Mouse (Mus musculus) MEL (cell line): ENCODE data around the gene Acat2. TPM values are rescaled to one million over a fixed set of nuclear protein-coding genes. Genes with fewer than 3 reads are reported as not detected.
"Not testable (repeated sequence)": the region's sequence is repeated elsewhere in the genome, so short reads cannot be mapped to it uniquely, and the experiment has no call there.

Experiments used
- DNase-seq: peaks from one replicate; pipeline ENCODE4 v3.0.0; 2011; ENCODE audit warnings: low read depth, low spot score
- H3K27ac ChIP-seq: 2 replicates; pipeline ENCODE4 v1.5.1; 2012; ENCODE audit warnings: low read depth, mild to moderate bottlenecking, control low read depth, low read length, moderate library complexity; ENCODE audit not compliant: control insufficient read depth
- H3K27me3 ChIP-seq, 2 experiments: fragments of 150-350 bp in 1 of 2; sonication (generic) in 1 of 2; 2 replicates each; pipeline ENCODE4 v1.6.1; 2012; ENCODE audit warnings: low read length in 2 of 2, mild to moderate bottlenecking in 2 of 2, improper control_type of control experiment in 1 of 2, moderate library complexity in 1 of 2; ENCODE audit not compliant: insufficient read depth in 2 of 2, control insufficient read depth in 1 of 2
- H3K36me3 ChIP-seq, 2 experiments: 2 replicates each; pipeline ENCODE4 v1.6.1; 2012 to 2014; ENCODE audit warnings: low read length in 2 of 2, improper control_type of control experiment in 1 of 2, inconsistent platforms in 1 of 2, mild to moderate bottlenecking in 1 of 2; ENCODE audit not compliant: insufficient read depth in 2 of 2, control insufficient read depth in 1 of 2
- H3K4me1 ChIP-seq, 2 experiments: fragments of 150-350 bp in 1 of 2; sonication (generic) in 1 of 2; 2 replicates each; pipeline ENCODE4 v1.6.1; 2012; ENCODE audit warnings: low read length in 2 of 2, improper control_type of control experiment in 1 of 2, mild to moderate bottlenecking in 1 of 2; ENCODE audit not compliant: insufficient read depth in 2 of 2, control insufficient read depth in 1 of 2
- H3K4me3 ChIP-seq, 2 experiments: fragments of 150-350 bp in 1 of 2; sonication (generic) in 1 of 2; 2 replicates each; pipeline ENCODE4 v1.5.1; 2012; ENCODE audit warnings: low read depth in 2 of 2, low read length in 2 of 2, mild to moderate bottlenecking in 2 of 2, moderate library complexity in 2 of 2, control low read depth in 1 of 2, improper control_type of control experiment in 1 of 2; ENCODE audit not compliant: control insufficient read depth in 1 of 2, insufficient read depth in 1 of 2
- H3K79me2 ChIP-seq: 2 replicates; pipeline ENCODE4 v1.6.1; 2012; ENCODE audit warnings: mild to moderate bottlenecking, low read length, moderate library complexity; ENCODE audit not compliant: control insufficient read depth, poor library complexity, insufficient read depth
- H3K9ac ChIP-seq: 2 replicates; pipeline ENCODE4 v1.6.1; 2012; ENCODE audit warnings: low read depth, mild to moderate bottlenecking, control low read depth, low read length, moderate library complexity; ENCODE audit not compliant: control insufficient read depth, poor library complexity, severe bottlenecking
- H3K9me3 ChIP-seq: fragments of 150-350 bp; sonication (generic); replicated peaks from 2 replicates; pipeline ENCODE4 v1.6.1; 2012; ENCODE audit warnings: mild to moderate bottlenecking, low read length, improper control_type of control experiment, moderate library complexity; ENCODE audit not compliant: insufficient read depth
- BHLHE40 ChIP-seq: IDR thresholded peaks from 2 replicates; pipeline ENCODE4 v1.6.1; 2012; ENCODE audit warnings: low read depth, mild to moderate bottlenecking, inconsistent platforms, low read length, improper control_type of control experiment, borderline replicate concordance
- CTCF ChIP-seq, 3 experiments: IDR thresholded peaks in 2 of 3; conservative IDR thresholded peaks in 1 of 3; 2 replicates each; pipeline ENCODE4 v1.5.1; 2011 to 2012; ENCODE audit warnings: low read length in 3 of 3, low read depth in 2 of 3, mild to moderate bottlenecking in 2 of 3, improper control_type of control experiment in 1 of 3, inconsistent platforms in 1 of 3, mixed read lengths in 1 of 3, moderate library complexity in 1 of 3; ENCODE audit not compliant: control insufficient read depth in 1 of 3, insufficient read depth in 1 of 3, poor library complexity in 1 of 3, severe bottlenecking in 1 of 3
- EP300 ChIP-seq, 2 experiments: IDR thresholded peaks; 2 replicates each; pipeline ENCODE4 v1.6.1; 2011; ENCODE audit warnings: improper control_type of control experiment in 2 of 2, low read length in 2 of 2, low read depth in 1 of 2, mild to moderate bottlenecking in 1 of 2
- ETS1 ChIP-seq: IDR thresholded peaks from 2 replicates; pipeline ENCODE4 v1.6.1; 2012; ENCODE audit warnings: low read depth, mild to moderate bottlenecking, inconsistent platforms, low read length, improper control_type of control experiment, moderate library complexity
- GATA1 ChIP-seq: IDR thresholded peaks from 2 replicates; pipeline ENCODE4 v1.6.1; 2011; ENCODE audit warnings: low read depth, low read length, improper control_type of control experiment
- POLR2A ChIP-seq, 2 experiments: IDR thresholded peaks; 2 replicates each; pipeline ENCODE4 v1.6.1; 2011 to 2012; ENCODE audit warnings: low read length in 2 of 2, mild to moderate bottlenecking in 2 of 2, control low read depth in 1 of 2, improper control_type of control experiment in 1 of 2, low read depth in 1 of 2, moderate library complexity in 1 of 2; ENCODE audit not compliant: control insufficient read depth in 1 of 2, insufficient read depth in 1 of 2, poor library complexity in 1 of 2
- POLR2AphosphoS5 ChIP-seq: IDR thresholded peaks from 2 replicates; pipeline ENCODE4 v1.6.1; 2012; ENCODE audit warnings: low read depth, borderline replicate concordance, mild to moderate bottlenecking, inconsistent platforms, low read length, moderate library complexity, mixed read lengths
- RCOR1 ChIP-seq: IDR thresholded peaks from 2 replicates; pipeline ENCODE4 v1.6.1; 2012; ENCODE audit warnings: low read depth, mild to moderate bottlenecking, inconsistent platforms, low read length, improper control_type of control experiment
- SIN3A ChIP-seq: IDR thresholded peaks from 2 replicates; pipeline ENCODE4 v1.6.1; 2012; ENCODE audit warnings: low read length, improper control_type of control experiment, inconsistent platforms
- TCF12 ChIP-seq: IDR thresholded peaks from 2 replicates; pipeline ENCODE4 v1.6.1; 2014; ENCODE audit warnings: low read depth, mild to moderate bottlenecking, inconsistent platforms, low read length, improper control_type of control experiment, moderate library complexity
- polyA plus RNA-seq, 2 experiments: library from polyadenylated mRNA; stranded (reverse) in 1 of 2; unstranded in 1 of 2; fragments of >175 nt in 1 of 2; fragments of >200 nt in 1 of 2; gene quantifications; 2 replicates each; pipeline versions ENCODE4 v1.2.1 to v1.2.4; 2012; ENCODE audit warnings: low replicate concordance in 2 of 2, low read depth in 1 of 2; ENCODE audit not compliant: insufficient read length in 2 of 2, insufficient read depth in 1 of 2, missing spikeins in 1 of 2
- total RNA-seq: library from RNA; depleted of rRNA; stranded (reverse); fragments of 300-350 nt; gene quantifications from 2 replicates; pipeline ENCODE4 v1.2.3, GENCODE M21; 2012

Gene Acat2
- total and polyA plus RNA-seq, 3 experiments = 33.8 to 60.1 TPM; not detected in 1

- not testable (repeated sequence) for H3K9me3 ChIP-seq, DNase-seq, H3K27ac ChIP-seq, H3K9ac ChIP-seq, H3K27me3 ChIP-seq, H3K4me3 ChIP-seq
- TF ChIP-seq CTCF (IDR thresholded peaks at IDR 0.05 in 2 of 3, conservative IDR thresholded peaks at IDR 0.05 in 1 of 3; ENCODE audit: control insufficient read depth in 1 of 3, insufficient read depth in 1 of 3, low read depth in 2 of 3, low read length in 3 of 3, poor library complexity in 1 of 3, severe bottlenecking in 1 of 3) = peak in 1 of 3 experiments; percentile 24; a peak in 2 of 6 replicates
- H3K4me1 ChIP-seq = peaks cover 5 to 11% of the 10 kb centered on the region in 2 experiments
- H3K36me3 ChIP-seq = peaks cover 15 to 50% of the 10 kb centered on the region in 2 experiments
- H3K79me2 ChIP-seq = peaks cover 55% of the 10 kb centered on the region
Observed at GRCm38 (mm10) chr17:12988096-12988495, 27.5 kb upstream of the Acat2 start.

- no peaks in the 10 kb centered on the region for H3K9me3 ChIP-seq
- no peak overlapping the region for H3K4me3 ChIP-seq
- DNase-seq = peak; percentile 41
- H3K36me3 ChIP-seq = peaks cover 48 to 49% of the 10 kb centered on the region in 2 experiments
- H3K9ac ChIP-seq = no peak overlapping the region
- peaks cover 30% of the 10 kb centered on the region for H3K79me2 ChIP-seq
- no peak for TF ChIP-seq POLR2AphosphoS5
- TF ChIP-seq EP300 (IDR thresholded peaks at IDR 0.05; ENCODE audit: low read depth in 1 of 2, low read length in 2 of 2) = peak; percentile 68 to 72; a peak in 3 of 4 replicates
- TF ChIP-seq RCOR1 = peak; percentile 29; the same call in 1 of the 2 replicates
- peak; percentile 59 for TF ChIP-seq GATA1
- TF ChIP-seq TCF12 = peak; percentile 54; the same call in 1 of the 2 replicates
- peak; percentile 43 for TF ChIP-seq SIN3A
- TF ChIP-seq BHLHE40 = no peak
- TF ChIP-seq ETS1 = peak; percentile 31; the same call in 1 of the 2 replicates
- H3K27me3 ChIP-seq = no peaks in the 10 kb centered on the region
- no peak overlapping the region for H3K27ac ChIP-seq
- H3K4me1 ChIP-seq = peaks cover 5 to 9% of the 10 kb centered on the region in 2 experiments
Observed at GRCm38 (mm10) chr17:12983988-12984387, 23.4 kb upstream of the Acat2 start.

GRCm38 (mm10) chr17:12978546-12978945 lies 18.0 kb upstream of the Acat2 start:
- Histone ChIP-seq H3K4me1 (no peaks in the 10 kb centered on the region), H3K36me3 (peaks cover 8 to 72% of the 10 kb centered on the region in 2 experiments), H3K9me3 (no peaks in the 10 kb centered on the region), H3K4me3 (no peak overlapping the region), H3K9ac (no peak overlapping the region), H3K27ac (no peak overlapping the region), H3K27me3 (no peaks in the 10 kb centered on the region), H3K79me2 (peaks cover 1% of the 10 kb centered on the region; the same call in 1 of the 2 replicates)
- TF ChIP-seq POLR2AphosphoS5 (no peak), POLR2A (IDR thresholded peaks at IDR 0.05; ENCODE audit: control insufficient read depth in 1 of 2, insufficient read depth in 1 of 2, low read depth in 1 of 2, low read length in 2 of 2, poor library complexity in 1 of 2) (peak in 1 of 2 experiments; percentile 9; a peak in 1 of 4 replicates)
- no peak for DNase-seq
